Mouse (Mus musculus): ENCODE measurements at regions not wholly inside any gene's neighbourhood (a gene's known extent, or its start where the extent isn't known, plus 50 kb on each side); places are given as distances from the start of the nearest gene placed in this dataset.
A peak's percentile ranks its signal among the peaks of the same experiment; 100 is the strongest.

DNA sequence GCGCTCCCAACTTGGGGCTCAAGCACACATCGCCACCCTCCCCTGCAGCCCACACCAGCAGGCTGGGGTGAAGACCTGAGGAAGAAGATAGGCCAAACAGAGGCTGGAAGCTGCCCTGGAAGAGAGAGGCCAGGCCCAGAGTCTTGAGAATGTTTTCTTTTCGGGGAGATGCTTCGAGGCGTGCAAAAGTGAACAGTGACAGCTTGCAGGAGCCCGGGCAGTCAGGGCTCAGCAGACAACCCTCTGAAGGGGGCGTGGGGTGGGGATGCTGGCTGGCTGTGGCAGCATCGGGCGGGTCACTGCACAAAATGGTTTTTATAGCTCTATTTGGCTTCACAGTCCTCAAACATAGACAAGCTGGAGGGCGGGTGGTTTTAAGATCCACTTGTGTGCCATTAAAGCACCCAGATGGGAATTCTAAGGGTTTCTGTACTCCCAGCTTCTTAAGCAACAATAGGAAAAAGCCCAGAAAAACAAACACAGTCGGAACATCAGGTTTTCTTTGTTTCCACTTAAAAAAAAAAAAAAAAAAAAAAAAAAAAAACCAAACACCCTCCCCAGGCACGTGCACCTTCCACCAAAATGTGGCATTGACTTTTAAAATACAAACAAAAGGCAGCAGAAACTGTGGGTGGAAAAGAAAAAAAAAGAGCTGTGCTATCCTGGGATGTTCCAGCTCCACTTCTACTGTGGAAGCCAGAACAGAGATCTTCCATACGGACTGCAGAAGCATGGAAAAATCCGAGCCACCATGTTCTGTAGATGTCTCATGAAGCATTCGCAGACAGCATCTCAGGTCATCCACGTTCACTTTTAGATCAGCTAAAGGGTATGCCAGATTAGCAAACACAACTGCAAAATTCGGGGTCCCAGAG is 123.5 kb downstream of the Ly86 start:
- no peak overlapping the region for H3K9ac ChIP-seq (replicated peaks)
- no peak overlapping the region for H3K27ac ChIP-seq (replicated peaks)
- H3K4me2 ChIP-seq (replicated peaks): 0 out of 2 replicates have a peak overlapping the region, but pooled peaks have one; percentile 18
- ATAC-seq (replicated peaks): 0 out of 2 replicates have a peak, but pooled peaks have one; percentile 35
- H3K27me3 ChIP-seq: 0 out of 2 replicates have a peak, but pooled peaks cover 4% of the 10 kb centered on the region
- H3K9me3 ChIP-seq: no peaks in the 10 kb centered on the region
- peaks cover 8% of the 10 kb centered on the region for H3K4me1 ChIP-seq
- WGBS: 55% methylated on average over 17 of the region's 17 CpGs
- H3K36me3 ChIP-seq: no peaks in the 10 kb centered on the region
- no peak overlapping the region for H3K4me3 ChIP-seq

DNA sequence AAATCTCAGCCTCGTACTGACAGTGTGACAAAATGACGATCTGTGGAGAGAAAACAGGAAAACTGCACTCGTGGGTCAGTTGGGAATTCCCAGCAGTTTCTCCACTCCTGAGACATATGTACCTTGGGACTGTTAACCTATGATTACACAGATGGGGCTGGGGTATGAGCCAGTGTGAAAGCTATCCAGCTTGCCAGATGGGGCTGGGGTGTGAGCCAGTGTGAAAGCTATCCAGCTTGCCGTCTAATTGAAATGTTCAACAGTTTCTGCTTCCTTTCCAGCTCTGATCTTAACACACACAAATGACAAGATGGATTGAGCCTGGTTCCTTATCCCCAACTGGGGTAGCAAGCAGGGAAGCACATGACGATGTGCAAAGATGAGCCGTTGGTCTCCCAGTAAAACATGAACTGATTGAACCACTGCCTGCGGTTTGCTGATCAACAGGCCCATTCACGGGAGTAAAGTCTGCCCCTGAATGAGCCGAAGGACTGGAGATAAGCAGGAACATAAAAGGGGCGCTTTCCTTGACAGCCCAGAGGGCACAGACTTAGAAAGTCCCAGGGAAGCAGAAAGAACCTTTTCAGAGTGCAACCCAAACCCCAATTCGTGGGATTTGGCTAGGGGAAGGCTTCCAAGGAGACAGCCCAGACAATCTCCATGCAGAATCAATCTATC is 125.4 kb downstream of the Ly86 start:
- Histone ChIP-seq H3K27me3 (0 out of 2 replicates have a peak, but pooled peaks cover 4% of the 10 kb centered on the region), H3K36me3 (no peaks in the 10 kb centered on the region), H3K9ac (replicated peaks) (no peak overlapping the region), H3K4me1 (peaks cover 8% of the 10 kb centered on the region), H3K4me2 (replicated peaks) (no peak overlapping the region), H3K27ac (replicated peaks) (no peak overlapping the region), H3K4me3 (no peak overlapping the region), H3K9me3 (no peaks in the 10 kb centered on the region)
- WGBS: 50% methylated on average over 11 of the region's 11 CpGs
- ATAC-seq (replicated peaks): peak; percentile 32; the same call in 1 of the 2 replicates

GRCm38 (mm10) chr13:37473359-37473758 is 128.4 kb downstream of the Ly86 start:
- Histone ChIP-seq H3K27ac (replicated peaks) (no peak overlapping the region), H3K27me3 (0 out of 2 replicates have a peak, but pooled peaks cover 6% of the 10 kb centered on the region), H3K4me2 (replicated peaks) (no peak overlapping the region), H3K36me3 (no peaks in the 10 kb centered on the region), H3K9ac (replicated peaks) (no peak overlapping the region), H3K4me1 (peaks cover 15% of the 10 kb centered on the region), H3K9me3 (no peaks in the 10 kb centered on the region), H3K4me3 (no peak overlapping the region)
- no peak for ATAC-seq (replicated peaks)
- WGBS: 70% methylated on average over 1 of the region's 1 CpGs

DNA sequence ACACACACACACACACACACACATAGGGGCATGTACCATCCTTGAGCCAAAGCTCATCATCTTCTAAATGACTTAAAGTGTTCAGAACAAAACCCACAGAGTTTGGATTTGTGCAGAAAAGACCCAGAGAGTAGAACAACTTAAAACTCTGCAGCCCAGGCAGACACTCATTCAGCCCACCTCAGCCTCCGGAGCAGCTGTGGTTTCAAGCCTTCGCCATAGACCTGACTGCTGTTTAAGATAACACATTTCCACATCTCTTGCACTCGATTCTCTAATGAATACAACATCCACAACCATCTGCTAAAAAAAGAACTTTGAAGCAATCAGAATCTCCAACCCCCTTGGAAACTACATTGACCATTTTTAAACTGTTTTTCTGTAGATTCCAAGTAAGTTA is 130.8 kb downstream of the Ly86 start:
- H3K4me2 ChIP-seq (replicated peaks): no peak overlapping the region
- H3K36me3 ChIP-seq: no peaks in the 10 kb centered on the region
- H3K4me1 ChIP-seq: peaks cover 17% of the 10 kb centered on the region
- H3K27me3 ChIP-seq: 0 out of 2 replicates have a peak, but pooled peaks cover 2% of the 10 kb centered on the region
- no peak overlapping the region for H3K4me3 ChIP-seq
- H3K9ac ChIP-seq (replicated peaks): no peak overlapping the region
- ATAC-seq (replicated peaks): no peak
- no peaks in the 10 kb centered on the region for H3K9me3 ChIP-seq
- no peak overlapping the region for H3K27ac ChIP-seq (replicated peaks)
- 85% methylated on average over 3 of the region's 3 CpGs for WGBS

GRCm38 (mm10) chr13:37476256-37477053 is 131.4 kb downstream of the Ly86 start:
- Histone ChIP-seq H3K9ac (replicated peaks) (no peak overlapping the region), H3K9me3 (no peaks in the 10 kb centered on the region), H3K4me2 (replicated peaks) (no peak overlapping the region), H3K4me1 (peaks cover 17% of the 10 kb centered on the region), H3K36me3 (no peaks in the 10 kb centered on the region), H3K4me3 (no peak overlapping the region), H3K27ac (replicated peaks) (no peak overlapping the region), H3K27me3 (0 out of 2 replicates have a peak, but pooled peaks cover 2% of the 10 kb centered on the region)
- WGBS: 66% methylated on average over 13 of the region's 13 CpGs
- no peak for ATAC-seq (replicated peaks)

DNA sequence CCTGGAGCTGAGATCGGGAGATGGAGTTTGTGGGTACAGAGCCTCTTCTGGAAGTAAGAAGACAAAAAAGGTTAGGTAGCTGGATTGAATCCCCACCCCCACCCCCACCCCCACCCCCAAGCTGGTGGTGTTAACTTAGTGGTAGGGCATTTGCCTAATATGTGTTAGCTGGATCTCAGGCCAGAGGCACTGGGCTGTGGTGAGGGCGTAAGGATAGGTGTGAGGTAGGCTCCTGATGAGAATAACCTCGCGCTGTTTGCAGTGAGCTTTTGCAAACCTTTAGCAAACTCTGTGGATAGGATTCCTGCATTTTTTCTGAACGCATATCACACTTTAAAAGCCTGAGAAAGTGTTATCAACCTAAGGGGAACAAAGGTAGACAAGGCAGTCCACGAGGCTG is 132.3 kb downstream of the Ly86 start:
- WGBS: 23% methylated on average over 6 of the region's 6 CpGs
- Histone ChIP-seq H3K27me3 (0 out of 2 replicates have a peak, but pooled peaks cover 2% of the 10 kb centered on the region), H3K36me3 (no peaks in the 10 kb centered on the region), H3K9me3 (no peaks in the 10 kb centered on the region), H3K4me1 (peaks cover 17% of the 10 kb centered on the region), H3K4me2 (replicated peaks) (peak overlapping the region; percentile 52), H3K9ac (replicated peaks) (no peak overlapping the region), H3K27ac (replicated peaks) (no peak overlapping the region), H3K4me3 (peak overlapping the region; percentile 34)
- ATAC-seq (replicated peaks): peak; percentile 24

DNA sequence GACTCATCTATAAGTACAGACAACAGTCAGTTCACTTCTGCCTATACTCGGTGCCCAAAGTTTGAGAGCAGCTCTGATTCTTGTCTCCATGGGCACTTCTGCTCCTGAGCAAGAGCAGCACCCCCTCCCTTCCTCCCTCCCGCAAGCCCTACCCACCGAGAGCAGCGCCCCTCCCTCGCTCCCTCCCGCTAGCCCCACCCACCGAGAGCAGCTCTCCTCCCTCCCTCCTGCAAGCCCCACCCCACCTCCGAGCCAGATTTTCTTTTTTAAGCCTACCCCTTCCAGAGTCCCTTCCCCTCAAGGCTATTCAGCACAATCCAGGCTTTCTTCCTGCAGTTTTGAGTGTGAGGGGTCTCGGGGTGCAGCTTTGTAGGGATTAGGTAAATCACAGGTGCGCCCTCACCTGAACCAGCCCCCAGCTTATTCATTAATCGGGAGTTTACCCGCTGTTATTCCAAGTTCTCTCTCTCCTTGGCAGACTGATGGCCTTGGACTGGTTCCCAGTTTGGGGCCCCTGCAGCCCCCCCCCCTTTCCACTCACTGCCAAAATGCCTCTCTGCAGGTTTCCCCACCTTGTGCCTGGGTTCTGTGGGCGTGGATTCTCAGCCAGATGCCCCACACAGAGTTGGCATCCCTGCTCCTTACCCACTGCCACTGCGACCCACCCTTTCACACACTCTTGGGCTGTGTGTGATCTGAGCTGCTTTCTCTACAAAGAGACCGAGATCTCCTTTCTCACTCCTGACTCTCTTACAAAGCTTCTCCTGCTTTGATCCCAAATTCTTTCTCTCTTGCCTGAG is 132.9 kb downstream of the Ly86 start:
- H3K27ac ChIP-seq (replicated peaks): peak overlapping the region; percentile 54; the same call in 1 of the 2 replicates
- peak overlapping the region; percentile 34 for H3K4me3 ChIP-seq
- 0 out of 2 replicates have a peak, but pooled peaks cover 2% of the 10 kb centered on the region for H3K27me3 ChIP-seq
- H3K36me3 ChIP-seq: no peaks in the 10 kb centered on the region
- peak overlapping the region; percentile 52 for H3K4me2 ChIP-seq (replicated peaks)
- no peaks in the 10 kb centered on the region for H3K9me3 ChIP-seq
- peak overlapping the region; percentile 33 for H3K9ac ChIP-seq (replicated peaks)
- ATAC-seq (replicated peaks): peak; percentile 78
- WGBS: under 1% methylated on average over 15 of the region's 15 CpGs
- peaks cover 18% of the 10 kb centered on the region for H3K4me1 ChIP-seq

DNA sequence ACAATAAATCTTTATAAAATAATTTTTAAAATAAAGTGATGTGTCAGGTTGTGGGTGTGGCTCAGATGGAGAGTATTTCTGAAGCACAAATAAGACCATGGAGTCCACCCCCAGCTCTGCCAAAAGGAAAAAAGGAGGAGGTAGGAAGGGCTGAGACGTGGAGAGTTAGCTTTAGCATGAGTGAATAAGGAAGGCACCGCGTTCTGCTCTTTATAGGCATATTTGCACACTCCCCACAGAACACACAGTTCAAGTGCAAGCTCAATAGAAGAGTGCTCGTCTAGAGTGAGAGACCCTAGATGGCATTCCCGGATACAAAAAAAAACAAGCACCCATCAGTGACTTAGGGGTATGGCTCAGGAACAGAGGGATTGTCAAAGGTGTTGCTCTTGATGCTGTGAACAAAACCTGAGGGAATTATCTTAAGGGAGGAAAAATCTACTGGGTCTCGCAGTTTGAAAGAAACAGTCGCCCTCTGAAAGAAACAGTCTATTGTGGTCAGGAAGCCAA is 134.2 kb downstream of the Ly86 start:
- ATAC-seq (replicated peaks): no peak
- Histone ChIP-seq H3K4me2 (replicated peaks) (no peak overlapping the region), H3K27ac (replicated peaks) (no peak overlapping the region), H3K4me3 (no peak overlapping the region), H3K36me3 (no peaks in the 10 kb centered on the region), H3K9ac (replicated peaks) (no peak overlapping the region), H3K4me1 (peaks cover 25% of the 10 kb centered on the region), H3K27me3 (0 out of 2 replicates have a peak, but pooled peaks cover 2% of the 10 kb centered on the region), H3K9me3 (no peaks in the 10 kb centered on the region)
- WGBS: 77% methylated on average over 7 of the region's 7 CpGs

GRCm38 (mm10) chr13:37481514-37481913 is 136.5 kb downstream of the Ly86 start:
- Histone ChIP-seq H3K27ac (replicated peaks) (no peak overlapping the region), H3K36me3 (no peaks in the 10 kb centered on the region), H3K27me3 (no peaks in the 10 kb centered on the region), H3K9ac (replicated peaks) (no peak overlapping the region), H3K9me3 (no peaks in the 10 kb centered on the region), H3K4me1 (peaks cover 25% of the 10 kb centered on the region), H3K4me3 (no peak overlapping the region), H3K4me2 (replicated peaks) (no peak overlapping the region)
- ATAC-seq (replicated peaks): no peak
- WGBS: 54% methylated on average over 5 of the region's 5 CpGs

DNA sequence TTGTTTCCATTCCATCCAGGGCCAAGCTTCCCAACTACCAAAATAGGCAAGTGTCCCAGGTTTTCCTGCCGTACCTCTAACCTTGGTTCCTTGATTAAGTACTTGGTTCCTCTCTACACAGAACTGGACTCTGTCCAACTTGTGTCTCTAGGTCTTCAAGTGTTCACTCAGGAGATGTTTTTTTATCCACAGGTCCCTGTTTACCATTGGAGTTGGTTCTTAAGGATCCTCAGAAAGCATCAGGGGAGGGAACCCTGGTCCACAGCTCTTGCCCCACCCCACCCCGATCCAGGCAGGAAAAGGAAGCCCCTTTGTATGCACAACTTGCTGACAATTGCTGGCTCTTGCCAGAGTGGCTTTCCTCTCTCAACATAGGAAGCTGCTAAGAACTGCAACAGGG is 137.0 kb downstream of the Ly86 start:
- 44% methylated on average over 2 of the region's 2 CpGs for WGBS
- no peaks in the 10 kb centered on the region for H3K27me3 ChIP-seq
- no peaks in the 10 kb centered on the region for H3K36me3 ChIP-seq
- H3K4me1 ChIP-seq: peaks cover 24% of the 10 kb centered on the region
- H3K4me3 ChIP-seq: no peak overlapping the region
- no peaks in the 10 kb centered on the region for H3K9me3 ChIP-seq
- H3K27ac ChIP-seq (replicated peaks): no peak overlapping the region
- no peak overlapping the region for H3K4me2 ChIP-seq (replicated peaks)
- ATAC-seq (replicated peaks): no peak
- no peak overlapping the region for H3K9ac ChIP-seq (replicated peaks)

- no peaks in the 10 kb centered on the region for H3K36me3 ChIP-seq
- no peaks in the 10 kb centered on the region for H3K27me3 ChIP-seq
- no peaks in the 10 kb centered on the region for H3K9me3 ChIP-seq
- H3K4me3 ChIP-seq: no peak overlapping the region
- WGBS: 18% methylated on average over 10 of the region's 10 CpGs
- H3K4me2 ChIP-seq (replicated peaks): no peak overlapping the region
- peaks cover 19% of the 10 kb centered on the region for H3K4me1 ChIP-seq
- peak; percentile 60 for ATAC-seq (replicated peaks)
- H3K27ac ChIP-seq (replicated peaks): 0 out of 2 replicates have a peak overlapping the region, but pooled peaks have one; percentile 39
- H3K9ac ChIP-seq (replicated peaks): no peak overlapping the region
These were observed 137.6 kb downstream of the Ly86 start for GRCm38 (mm10) chr13:37482589-37482988.
